ENCODE assay signal across 14 mouse cellular contexts in genomic region chr2:117475561-117475960, GRCm38 (mm10).
DNase-seq lines count a peak whose midpoint lies in the region; ATAC-seq and TF ChIP-seq lines count a peak whose summit lies in the region.
"Had no signal": no experiment of that assay in that cellular context is flagged by ENCODE, and none has a peak within 500 bp of the region (broad histone marks: within the 10 kb centered on the region; RNA-seq: fewer than 3 reads in every experiment).

No protein-coding gene starts in this region.

- H3K4me3 ChIP-seq in liver, postnatal 0 days (ENCODE audit: low read depth, low read length), result no peak overlapping the region
- no peak overlapping the region for H3K4me3 ChIP-seq in liver, embryonic 11.5 days (ENCODE audit: low read depth, low read length)
- H3K4me3 ChIP-seq: forebrain, embryonic 12.5 days; limb, embryonic 15.5 days; myocyte had no signal

- no peak for TF ChIP-seq EP300 in liver, postnatal 0 days (IDR thresholded peaks at IDR 0.05; ENCODE audit: low read depth)

- in situ Hi-C loops in Patski (cut with MboI; ENCODE audit: low pct_unique_long_range_greater_than_20kb), result no loop called here

- no peaks in the 10 kb centered on the region for H3K27me3 ChIP-seq in liver, postnatal 0 days (ENCODE audit: insufficient read depth, low read length)
- H3K27me3 ChIP-seq in liver, embryonic 11.5 days (replicated peaks; ENCODE audit: control insufficient read depth, insufficient read depth, low read length), result no peaks in the 10 kb centered on the region
- no peaks in the 10 kb centered on the region for H3K27me3 ChIP-seq in Patski
- H3K27me3 ChIP-seq: forebrain, embryonic 12.5 days; limb, embryonic 15.5 days had no signal

- intact Hi-C loops in left cerebral cortex, postnatal 10 days (cut with DNase I), result no loop called here

- no peak overlapping the region for H3K27ac ChIP-seq in liver, postnatal 0 days (ENCODE audit: low read depth)
- H3K27ac ChIP-seq in liver, embryonic 11.5 days (ENCODE audit: low read depth, low read length), result no peak overlapping the region
- H3K27ac ChIP-seq: forebrain, embryonic 12.5 days; limb, embryonic 15.5 days had no signal

- no peaks in the 10 kb centered on the region for H3K9me3 ChIP-seq in liver, postnatal 0 days (ENCODE audit: low read length)
- no peaks in the 10 kb centered on the region for H3K9me3 ChIP-seq in liver, embryonic 11.5 days (ENCODE audit: control insufficient read depth, low read length)
- H3K9me3 ChIP-seq: forebrain, embryonic 12.5 days; limb, embryonic 15.5 days had no signal

- 37% methylated on average over 3 of the region's 3 CpGs for WGBS in liver, postnatal 0 days (ENCODE audit: insufficient replicate concordance)
- 41% methylated on average over 3 of the region's 3 CpGs for whole genome bisulfite sequencing in liver, embryonic 11.5 days

- H3K36me3 ChIP-seq in liver, postnatal 0 days (replicated peaks; ENCODE audit: insufficient read depth, low read length), result no peaks in the 10 kb centered on the region
- H3K36me3 ChIP-seq in liver, embryonic 11.5 days (ENCODE audit: control insufficient read depth, insufficient read depth, low read length), result no peaks in the 10 kb centered on the region
- H3K36me3 ChIP-seq: forebrain, embryonic 12.5 days; limb, embryonic 15.5 days had no signal

- CTCF ChIA-PET in Patski (lab: Charles Lee), result interaction anchor here (0.9 to 1.7 kb wide), 10 partner anchors 11 to 161 kb away, joined by 3 to 18 read pairs (median 3); no protein-coding TSS in a partner anchor

- no peak overlapping the region for H3K9ac ChIP-seq in liver, postnatal 0 days (replicated peaks)
- H3K9ac ChIP-seq in liver, embryonic 11.5 days (ENCODE audit: low read depth, low read length), result no peak overlapping the region
- H3K9ac ChIP-seq: forebrain, embryonic 12.5 days; limb, embryonic 15.5 days had no signal

- peak; percentile 52 for TF ChIP-seq CTCF in liver, postnatal 0 days (IDR thresholded peaks at IDR 0.05; ENCODE audit: low read depth)
- peak; percentile 76 for TF ChIP-seq CTCF in Patski (IDR thresholded peaks at IDR 0.05)

- DNase-seq in frontal cortex, postnatal 25 days (ENCODE audit: low spot score in 2 of 2), result no peak
- DNase-seq in liver, postnatal 0 days, result no peak
- DNase-seq in liver, embryonic 11.5 days (ENCODE audit: low spot score), result no peak
- DNase-seq in Patski (ENCODE audit: low read depth, low spot score), result no peak
- no peak for DNase-seq in left cerebral cortex, postnatal 10 days (ENCODE audit: extremely low spot score in 1 of 2, low spot score in 2 of 2)
- DNase-seq in gastrocnemius, adult 18-20 months (ENCODE audit: low spot score), result no peak
- DNase-seq: heart, postnatal 4 days; right cerebral cortex, postnatal 4 days; thymus, postnatal 25 days had no signal

- H3K4me2 ChIP-seq in liver, postnatal 0 days (ENCODE audit: low read depth, low read length), result no peak overlapping the region
- H3K4me2 ChIP-seq in liver, embryonic 11.5 days, result no peak overlapping the region
- H3K4me2 ChIP-seq: forebrain, embryonic 12.5 days; limb, embryonic 15.5 days had no signal

- ATAC-seq in frontal cortex, adult (ENCODE audit: low TSS enrichment), result peak; percentile 84
- ATAC-seq in liver, postnatal 0 days, result no peak
- ATAC-seq in liver, embryonic 11.5 days (replicated peaks; ENCODE audit: low FRiP score), result no peak
- ATAC-seq in Patski, result no peak
- ATAC-seq in megakaryocyte-erythroid progenitor cell, adult 5-6 weeks (replicated peaks; ENCODE audit: low FRiP score, low TSS enrichment, poor library complexity, severe bottlenecking), result 0 out of 2 replicates have a peak, but pooled peaks have one; percentile 52

- H3K4me1 ChIP-seq in liver, postnatal 0 days (ENCODE audit: insufficient read depth), result no peaks in the 10 kb centered on the region
- no peaks in the 10 kb centered on the region for H3K4me1 ChIP-seq in liver, embryonic 11.5 days (replicated peaks; ENCODE audit: control insufficient read depth, insufficient read depth, low read length)
- H3K4me1 ChIP-seq: forebrain, embryonic 12.5 days had no signal

- POLR2A ChIA-PET in Patski (lab: Charles Lee), result no interaction called here

Comparison
In these comparisons a context has a peak if more than half of its experiments do, and no peak if none do; other contexts are left out.
1. ATAC-seq: peak in frontal cortex, adult (single experiment) and megakaryocyte-erythroid progenitor cell, adult 5-6 weeks (single experiment); none in liver, postnatal 0 days (single experiment), liver, embryonic 11.5 days (single experiment) and Patski (single experiment).